Mouse (Mus musculus) embryonic facial prominence, embryonic 14.5 days (tissue): ENCODE measurements around the gene Faf1. TPM values are rescaled to one million over a fixed set of nuclear protein-coding genes. Genes with fewer than 3 reads are reported as not detected.

Source experiments
- ATAC-seq: fragments of 200-750 bp; cut with Nextera tagmentation; 2 replicates; pipeline ENCODE4 v1.8.0; 2017; ENCODE audit warnings: low read depth, moderate number of reproducible peaks, moderate TSS enrichment
- DNase-seq: peaks from one replicate; pipeline ENCODE4 v3.0.0-alpha.2; 2015; ENCODE audit warnings: low spot score
- H3K27ac ChIP-seq: fragments of 300-500 bp; sonication (generic); replicated peaks from 2 replicates; pipeline ENCODE4 v1.5.1; 2014; ENCODE audit warnings: low read depth, mild to moderate bottlenecking, low read length, moderate library complexity
- H3K27me3 ChIP-seq: fragments of 300-500 bp; sonication (generic); replicated peaks from 2 replicates; pipeline ENCODE4 v1.6.1; 2014; ENCODE audit warnings: low read length; ENCODE audit not compliant: control insufficient read depth, insufficient read depth
- H3K36me3 ChIP-seq: fragments of 300-500 bp; sonication (generic); 2 replicates; pipeline ENCODE4 v1.6.1; 2014; ENCODE audit warnings: low read length, mixed read lengths; ENCODE audit not compliant: control insufficient read depth, insufficient read depth
- H3K4me1 ChIP-seq: fragments of 300-500 bp; sonication (generic); 2 replicates; pipeline ENCODE4 v1.6.1; 2014; ENCODE audit warnings: antibody characterized with exemption, low read length; ENCODE audit not compliant: control insufficient read depth, insufficient read depth
- H3K4me2 ChIP-seq: fragments of 300-500 bp; sonication (generic); 2 replicates; pipeline ENCODE4 v1.6.1; 2014; ENCODE audit warnings: low read depth, mild to moderate bottlenecking, low read length, moderate library complexity, mixed read lengths
- H3K4me3 ChIP-seq: fragments of 300-500 bp; sonication (generic); 2 replicates; pipeline ENCODE4 v1.5.1; 2014; ENCODE audit warnings: low read depth, mild to moderate bottlenecking, low read length
- H3K9ac ChIP-seq: fragments of 300-500 bp; sonication (generic); 2 replicates; pipeline ENCODE4 v1.6.1; 2014; ENCODE audit warnings: low read depth, mild to moderate bottlenecking, low read length, moderate library complexity, mixed read lengths
- H3K9me3 ChIP-seq: fragments of 300-500 bp; sonication (generic); 2 replicates; pipeline ENCODE4 v1.6.1; 2016; ENCODE audit warnings: low read length; ENCODE audit not compliant: control insufficient read depth
- WGBS: fragments of 180-500 bp; shearing (Covaris S2); extraction: QIAGEN DNeasy Blood & Tissue Kit; methylation state at CpG from one replicate; pipeline ENCODE4 v1.1.7; 2014; 5-methylcytosine and 5-hydroxymethylcytosine counted together
- polyA plus RNA-seq: library from polyadenylated mRNA; unstranded; fragments of >200 nt; fragmentation: Nextera tagmentation; extraction: Ambion mirVana; gene quantifications from 2 replicates; pipeline ENCODE4 v1.2.1, GENCODE M21; 2014

Gene Faf1
- polyA plus RNA-seq, 1 experiment from 2014 or later = 27.9 TPM

DNA sequence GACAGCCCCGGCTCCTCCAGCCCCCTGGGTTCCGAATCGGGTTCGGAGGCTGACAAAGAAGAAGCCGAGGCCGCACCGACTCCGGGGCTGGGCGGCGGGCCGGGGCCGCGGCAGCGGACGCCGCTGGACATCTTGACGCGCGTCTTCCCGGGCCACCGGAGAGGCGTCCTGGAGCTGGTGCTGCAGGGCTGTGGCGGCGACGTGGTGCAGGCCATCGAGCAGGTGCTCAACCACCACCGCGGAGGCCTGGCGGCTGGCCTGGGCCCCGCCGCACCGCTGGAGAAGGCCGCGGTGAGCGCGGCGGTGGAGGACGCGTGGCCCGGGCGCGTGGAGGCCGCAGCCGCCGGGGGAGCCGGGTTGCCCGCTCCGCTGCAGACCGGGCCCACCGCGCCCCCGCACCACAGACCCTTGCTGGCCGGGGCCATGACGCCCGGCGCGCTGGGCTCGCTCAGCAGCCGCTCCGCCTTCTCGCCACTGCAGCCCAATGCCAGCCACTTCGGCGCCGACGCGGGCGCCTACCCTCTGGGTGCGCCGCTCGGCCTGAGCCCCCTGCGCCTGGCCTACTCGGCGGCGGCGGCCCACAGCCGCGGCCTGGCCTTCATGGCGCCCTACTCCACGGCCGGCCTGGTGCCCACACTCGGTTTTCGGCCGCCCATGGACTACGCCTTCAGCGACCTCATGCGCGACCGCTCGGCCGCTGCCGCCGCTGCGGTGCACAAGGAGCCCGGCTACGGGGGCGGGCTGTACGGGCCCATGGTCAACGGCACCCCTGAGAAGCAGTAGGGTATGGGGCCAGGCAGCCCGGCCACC, 305.7 kb downstream of the Faf1 start:
- H3K4me3 ChIP-seq = peak overlapping the region; percentile 43
- no peaks in the 10 kb centered on the region for H3K36me3 ChIP-seq
- ATAC-seq = no peak
- whole genome bisulfite sequencing = 3% methylated on average over 6 of the region's 99 CpGs
- DNase-seq = no peak
- H3K27ac ChIP-seq = no peak overlapping the region
- no peaks in the 10 kb centered on the region for H3K9me3 ChIP-seq
- H3K4me2 ChIP-seq = peak overlapping the region; percentile 59
- H3K4me1 ChIP-seq = peaks cover 11% of the 10 kb centered on the region; the same call in 1 of the 2 replicates
- H3K9ac ChIP-seq = peak overlapping the region; percentile 60
- H3K27me3 ChIP-seq = peaks cover 100% of the 10 kb centered on the region

DNA sequence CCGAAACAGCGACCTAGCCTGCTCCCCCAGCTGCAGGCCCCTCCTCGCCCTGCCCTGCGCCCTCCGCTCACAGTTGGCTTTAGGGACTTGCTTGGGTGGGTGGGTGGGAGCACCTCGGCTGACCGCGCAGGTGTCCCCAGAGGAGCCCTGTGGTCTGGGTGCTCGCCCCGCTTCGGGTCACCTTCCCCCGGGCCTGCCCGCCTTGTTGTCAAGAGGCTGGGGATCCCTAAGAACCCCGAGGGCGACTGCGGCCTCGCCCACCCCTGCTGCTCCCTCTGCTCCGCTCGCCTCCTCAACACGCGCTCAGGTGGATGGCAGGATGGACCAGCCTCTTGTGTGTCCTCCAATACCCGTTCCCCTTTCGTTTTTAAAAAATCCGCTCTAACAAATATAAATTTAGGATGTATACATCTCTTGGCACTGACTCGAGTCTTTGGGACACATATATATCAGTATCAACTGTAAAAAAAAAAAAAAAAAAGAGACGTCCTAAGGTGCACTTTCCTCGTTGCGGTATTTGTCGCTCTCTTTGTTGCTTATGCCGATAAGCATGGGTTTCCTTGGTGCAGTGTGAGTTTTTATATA, 306.4 kb downstream of the Faf1 start:
- H3K4me1 ChIP-seq = 0 out of 2 replicates have a peak, but pooled peaks cover 6% of the 10 kb centered on the region
- H3K9ac ChIP-seq = peak overlapping the region; percentile 60
- H3K4me2 ChIP-seq = peak overlapping the region; percentile 59
- H3K9me3 ChIP-seq = no peaks in the 10 kb centered on the region
- peaks cover 100% of the 10 kb centered on the region for H3K27me3 ChIP-seq
- peak overlapping the region; percentile 43 for H3K4me3 ChIP-seq
- ATAC-seq (no peak), DNase-seq (no peak)
- WGBS = 5% methylated on average over 18 of the region's 30 CpGs
- no peaks in the 10 kb centered on the region for H3K36me3 ChIP-seq
- no peak overlapping the region for H3K27ac ChIP-seq

DNA sequence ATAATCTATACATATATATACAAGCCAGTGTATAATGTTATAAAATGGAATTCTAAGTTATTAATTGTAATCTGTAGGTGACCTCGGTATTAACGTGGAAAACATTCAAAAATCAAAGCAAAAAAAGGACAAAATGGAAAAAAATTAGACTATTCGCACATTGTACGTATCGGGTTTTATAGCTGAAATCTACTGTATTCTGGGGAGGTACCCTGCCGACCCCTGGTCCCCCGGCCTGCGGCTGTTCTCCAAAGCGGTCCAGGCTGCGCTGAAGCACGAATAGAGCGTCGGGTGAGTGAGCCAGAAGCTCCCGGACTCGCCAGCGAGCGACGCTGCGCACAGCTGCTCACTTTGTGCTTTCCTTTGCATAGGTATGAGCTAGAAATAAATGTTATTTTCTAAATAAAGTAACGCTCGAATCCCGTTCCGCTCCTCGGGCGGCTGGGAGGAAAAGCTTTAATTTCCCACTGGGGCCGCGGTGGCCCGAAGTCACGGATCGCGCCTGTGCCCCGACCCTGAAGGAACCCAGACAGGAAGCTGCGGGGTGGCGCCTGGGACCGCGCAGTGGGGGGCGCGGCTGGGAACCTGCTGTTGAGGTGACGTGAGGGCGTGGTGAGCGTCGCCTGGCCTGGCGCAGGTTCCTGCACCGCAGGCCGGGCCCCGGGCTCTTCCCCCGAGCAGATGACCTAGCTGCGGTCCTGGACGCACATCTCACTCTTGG, 307.1 kb downstream of the Faf1 start:
- H3K4me1 ChIP-seq = 0 out of 2 replicates have a peak, but pooled peaks cover 6% of the 10 kb centered on the region
- peak overlapping the region; percentile 42; the same call in 1 of the 2 replicates for H3K9ac ChIP-seq
- WGBS = 2% methylated on average over 41 of the region's 49 CpGs
- peak overlapping the region; percentile 23; the same call in 1 of the 2 replicates for H3K4me2 ChIP-seq
- no peaks in the 10 kb centered on the region for H3K36me3 ChIP-seq
- peaks cover 99% of the 10 kb centered on the region for H3K27me3 ChIP-seq
- DNase-seq = no peak
- peak; percentile 60; the same call in 1 of the 2 replicates for ATAC-seq
- no peaks in the 10 kb centered on the region for H3K9me3 ChIP-seq
- H3K4me3 ChIP-seq = peak overlapping the region; percentile 22; the same call in 1 of the 2 replicates
- H3K27ac ChIP-seq = 0 out of 2 replicates have a peak overlapping the region, but pooled peaks have one; percentile 21

DNA sequence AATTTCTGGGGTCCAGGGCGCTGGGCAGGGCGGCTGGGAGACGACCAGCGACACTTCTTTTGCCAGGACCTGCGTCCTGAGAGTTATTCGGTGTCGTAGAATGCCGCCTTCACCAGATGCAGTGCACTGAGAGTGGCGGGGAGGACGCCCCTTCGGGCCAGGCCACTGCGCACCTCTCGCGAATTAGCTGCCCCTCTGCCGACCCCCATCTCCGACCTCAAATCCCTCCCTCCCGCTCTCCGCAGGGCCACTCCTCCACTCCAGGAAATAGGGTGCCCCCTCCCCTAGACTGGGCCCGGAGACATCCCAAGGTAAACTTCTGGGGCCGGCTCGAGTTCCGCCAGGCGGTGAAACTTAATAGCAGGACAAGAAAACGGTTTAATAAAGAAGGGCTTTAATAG, 307.6 kb downstream of the Faf1 start:
- ATAC-seq = peak; percentile 42; the same call in 1 of the 2 replicates
- Histone ChIP-seq H3K4me3 (peak overlapping the region; percentile 22; the same call in 1 of the 2 replicates), H3K4me2 (peak overlapping the region; percentile 23; the same call in 1 of the 2 replicates), H3K4me1 (0 out of 2 replicates have a peak, but pooled peaks cover 6% of the 10 kb centered on the region), H3K9ac (0 out of 2 replicates have a peak overlapping the region, but pooled peaks have one; percentile 42), H3K27me3 (peaks cover 99% of the 10 kb centered on the region), H3K36me3 (no peaks in the 10 kb centered on the region), H3K27ac (0 out of 2 replicates have a peak overlapping the region, but pooled peaks have one; percentile 21), H3K9me3 (no peaks in the 10 kb centered on the region)
- no peak for DNase-seq
- 1% methylated on average over 21 of the region's 24 CpGs for WGBS

DNA sequence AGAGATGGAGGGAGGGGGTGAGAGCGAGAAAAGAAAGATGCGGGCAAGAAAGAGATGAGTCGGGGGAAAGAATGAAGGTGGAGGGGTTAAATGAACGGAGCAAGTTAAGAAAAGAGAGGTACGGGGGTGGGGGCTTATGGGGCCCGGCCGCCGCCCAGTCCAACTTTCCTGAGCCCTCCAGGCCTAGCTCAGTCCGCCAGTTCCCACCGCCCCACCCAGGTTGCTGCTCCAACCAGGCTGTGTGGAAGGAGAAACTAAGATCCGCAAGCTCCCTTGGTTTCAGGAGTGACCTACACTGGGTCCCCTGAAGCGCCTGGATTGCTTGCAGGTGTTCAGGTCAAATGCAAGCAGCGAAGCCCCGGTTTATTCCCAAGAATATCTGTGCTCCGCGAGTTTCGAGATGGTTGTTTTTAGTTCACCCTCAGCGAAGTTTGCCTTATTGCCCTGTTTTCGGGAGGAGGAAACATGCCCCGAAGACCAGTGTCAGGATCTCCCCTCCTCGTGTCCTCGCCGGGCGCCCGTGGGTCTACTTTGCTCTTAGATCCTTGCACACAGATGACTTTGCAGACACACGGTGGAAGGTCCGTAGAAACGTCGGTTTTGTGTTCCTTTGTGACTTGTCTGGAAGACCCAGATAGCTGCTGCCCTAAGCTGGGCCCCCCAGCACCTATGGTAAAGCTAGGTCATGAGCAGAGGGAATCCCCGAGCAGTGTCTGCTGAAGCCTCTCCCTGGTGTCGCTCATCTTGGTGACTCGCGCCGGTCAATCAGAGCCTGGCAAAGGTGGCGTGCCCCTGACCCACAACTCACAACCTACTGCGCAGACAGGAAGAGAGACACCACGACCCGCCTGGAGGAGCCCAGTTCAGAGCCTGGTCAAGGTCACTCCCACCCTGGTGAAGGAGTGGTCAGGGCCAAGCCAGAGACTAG, 308.4 kb downstream of the Faf1 start:
- no peaks in the 10 kb centered on the region for H3K36me3 ChIP-seq
- ATAC-seq = peak; percentile 15; the same call in 1 of the 2 replicates
- H3K4me1 ChIP-seq = 0 out of 2 replicates have a peak, but pooled peaks cover 3% of the 10 kb centered on the region
- H3K4me2 ChIP-seq = peak overlapping the region; percentile 23; the same call in 1 of the 2 replicates
- H3K4me3 ChIP-seq = no peak overlapping the region
- DNase-seq = no peak
- H3K9ac ChIP-seq = no peak overlapping the region
- peaks cover 99% of the 10 kb centered on the region for H3K27me3 ChIP-seq
- no peaks in the 10 kb centered on the region for H3K9me3 ChIP-seq
- no peak overlapping the region for H3K27ac ChIP-seq
- WGBS = 2% methylated on average over 38 of the region's 38 CpGs

DNA sequence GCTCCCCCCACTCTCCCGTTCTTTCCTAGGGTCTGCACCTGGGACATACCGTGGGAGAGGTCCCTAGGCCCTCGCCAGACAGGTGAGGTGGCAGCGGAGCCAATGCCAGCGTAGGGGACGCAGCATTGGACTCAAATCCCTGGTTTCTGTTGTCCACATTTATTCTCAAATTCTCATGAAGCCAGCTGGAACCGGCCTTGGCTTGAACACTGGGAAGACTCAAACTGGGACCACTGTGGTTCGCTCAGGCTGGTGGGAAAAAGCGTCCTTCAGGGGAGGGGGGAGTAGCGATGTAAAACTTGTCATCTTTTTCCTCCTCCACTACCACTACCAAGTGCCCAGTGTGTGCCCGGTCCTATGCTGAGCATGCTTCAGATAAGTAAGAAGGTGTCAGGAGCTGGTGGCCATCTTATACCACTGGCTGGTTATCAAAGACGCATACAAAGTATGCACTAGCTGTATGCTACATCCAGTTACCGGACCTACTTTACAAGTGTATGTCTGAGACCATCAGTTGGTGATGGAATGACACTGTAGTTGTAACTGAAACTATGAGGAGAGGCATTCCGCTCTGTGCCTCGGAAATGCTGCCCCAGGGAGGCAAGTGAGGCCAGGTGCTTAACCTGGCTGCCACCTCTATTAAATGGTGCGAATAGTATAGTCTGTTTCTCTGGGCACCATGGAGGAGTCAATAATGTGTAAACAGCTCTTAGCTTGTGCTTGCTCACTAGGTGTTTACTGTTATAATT, 309.2 kb downstream of the Faf1 start:
- no peak overlapping the region for H3K9ac ChIP-seq
- H3K4me3 ChIP-seq = no peak overlapping the region
- H3K4me1 ChIP-seq = no peaks in the 10 kb centered on the region
- 5% methylated on average over 16 of the region's 16 CpGs for WGBS
- DNase-seq (no peak), ATAC-seq (no peak)
- H3K4me2 ChIP-seq = no peak overlapping the region
- peaks cover 97% of the 10 kb centered on the region for H3K27me3 ChIP-seq
- no peaks in the 10 kb centered on the region for H3K9me3 ChIP-seq
- H3K27ac ChIP-seq = no peak overlapping the region
- H3K36me3 ChIP-seq = no peaks in the 10 kb centered on the region

DNA sequence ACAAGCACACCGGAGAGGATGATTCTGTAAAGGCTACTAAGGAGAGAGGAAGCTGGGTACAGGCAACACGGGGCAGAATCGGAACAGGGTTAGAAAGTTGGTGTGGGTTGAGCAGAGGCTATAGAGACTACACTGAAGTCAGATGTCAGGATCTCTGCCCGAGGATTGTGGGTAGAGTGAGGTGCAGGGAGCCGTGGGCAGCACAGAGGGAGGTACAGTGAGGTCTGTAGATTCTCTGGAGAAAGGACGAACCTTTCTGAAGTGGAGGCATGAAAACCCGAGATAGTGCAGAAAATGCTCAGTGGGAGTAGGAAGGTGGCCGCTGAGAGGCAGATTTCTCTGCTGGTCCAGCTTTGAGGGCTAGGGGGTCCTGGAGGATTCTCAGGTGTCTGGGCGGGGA, 309.9 kb downstream of the Faf1 start:
- WGBS = 5% methylated on average over 9 of the region's 9 CpGs
- H3K27ac ChIP-seq = no peak overlapping the region
- H3K36me3 ChIP-seq = no peaks in the 10 kb centered on the region
- no peak overlapping the region for H3K4me3 ChIP-seq
- DNase-seq (no peak), ATAC-seq (no peak)
- H3K27me3 ChIP-seq = peaks cover 96% of the 10 kb centered on the region
- H3K9me3 ChIP-seq = no peaks in the 10 kb centered on the region
- no peaks in the 10 kb centered on the region for H3K4me1 ChIP-seq
- H3K9ac ChIP-seq = no peak overlapping the region
- H3K4me2 ChIP-seq = no peak overlapping the region
